Mouse (Mus musculus): ENCODE measurements around the gene Vcpkmt. TPM values are rescaled to one million over a fixed set of nuclear protein-coding genes. Genes with fewer than 3 reads are reported as not detected.
"Not testable (repeated sequence)": the region's sequence is repeated elsewhere in the genome, so short reads cannot be mapped to it uniquely, and the experiment has no call there.

Gene Vcpkmt
- 10 to 100 TPM; 23.1 to 26.1 TPM for total RNA-seq (2021)
- long read RNA-seq, experiment 1, partial matches to known transcripts: 3 of 8 reads
- long read RNA-seq, experiment 1, other reads (novel, unspliced or antisense): 3 of 8 reads
- long read RNA-seq, experiment 2, transcript Vcpkmt-201 (6 exons, 1,027 nt): major isoform, 7 of 15 reads
- long read RNA-seq, experiment 2, partial matches to known transcripts: 3 of 15 reads
- long read RNA-seq, experiment 2, other reads (novel, unspliced or antisense): 5 of 15 reads

- intact Hi-C loops (cut with DNase I): loop anchor here (5.0 kb wide), 1 partner anchor 210 kb away; the partner anchor contains the start of genes Arf6 and Gm9887
- DNase-seq (ENCODE audit: low spot score in 2 of 2): peak; percentile 88 to 92
These were observed at the start of gene Vcpkmt for GRCm38 (mm10) chr12:69582613-69583269. Gene Vcpkmt (minus strand): TSS chr12:69583028.

- DNase-seq (ENCODE audit: low spot score in 2 of 2); intact Hi-C loops (cut with DNase I): not testable (repeated sequence)
These were observed 35.8 kb upstream of the Vcpkmt start for GRCm38 (mm10) chr12:69618590-69618989.

- no peak for DNase-seq (ENCODE audit: low spot score in 2 of 2)
- intact Hi-C loops (cut with DNase I): no loop called here
These were observed 21.5 kb upstream of the Vcpkmt start for GRCm38 (mm10) chr12:69604367-69604766.

- DNase-seq (ENCODE audit: low spot score in 2 of 2): no peak
- intact Hi-C loops (cut with DNase I): no loop called here
These were observed 14.6 kb upstream of the Vcpkmt start for GRCm38 (mm10) chr12:69597446-69597845.

DNA sequence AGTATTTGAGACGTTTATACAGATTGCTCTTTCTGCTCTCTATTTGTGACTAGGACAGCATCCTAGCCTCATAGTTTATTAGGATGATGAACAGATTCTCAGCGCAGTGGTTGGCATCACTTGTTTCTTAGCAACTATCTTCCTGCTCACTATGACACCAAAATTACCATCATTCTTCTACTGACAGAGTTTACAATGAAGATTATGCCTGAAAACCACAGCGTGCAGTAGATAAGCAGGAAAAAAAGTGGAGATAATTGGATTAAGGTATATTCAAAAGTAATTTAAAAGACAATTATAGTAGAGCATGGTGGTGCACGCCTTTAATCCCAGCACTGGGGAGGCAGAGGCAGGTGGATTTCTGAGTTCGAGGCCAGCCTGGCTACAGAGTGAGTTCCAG lies 10.3 kb upstream of the Vcpkmt start:
- DNase-seq (ENCODE audit: low spot score in 2 of 2): no peak
- intact Hi-C loops (cut with DNase I): no loop called here

DNA sequence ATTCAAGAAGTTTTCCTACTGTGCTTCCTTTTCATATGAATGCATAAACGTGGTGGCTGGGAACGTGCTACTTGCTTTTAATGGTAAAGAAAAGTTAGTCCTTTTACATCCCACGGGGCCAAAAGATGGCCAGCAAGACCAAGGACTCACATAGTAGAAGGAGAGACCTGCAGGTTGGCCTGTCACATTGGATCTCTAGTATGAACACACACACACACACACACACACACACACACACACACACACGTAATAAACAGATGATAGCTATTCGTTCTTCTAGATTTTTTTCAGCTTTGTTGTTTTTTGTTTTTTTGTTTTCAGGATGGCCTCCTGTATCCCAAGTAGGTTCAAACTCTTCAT lies 422 bp upstream of the Vcpkmt start:
- no peak for DNase-seq (ENCODE audit: low spot score in 2 of 2)
- intact Hi-C loops (cut with DNase I): loop anchor here (5.0 kb wide), 1 partner anchor 211 kb away; the partner anchor contains the start of genes Arf6 and Gm9887

- DNase-seq (ENCODE audit: low spot score in 2 of 2): no peak
- intact Hi-C loops (cut with DNase I): loop anchor here (5.0 kb wide), 1 partner anchor 210 kb away; the partner anchor contains the start of genes Arf6 and Gm9887
These were observed 614 bp downstream of the Vcpkmt start for GRCm38 (mm10) chr12:69582216-69582612.

DNA sequence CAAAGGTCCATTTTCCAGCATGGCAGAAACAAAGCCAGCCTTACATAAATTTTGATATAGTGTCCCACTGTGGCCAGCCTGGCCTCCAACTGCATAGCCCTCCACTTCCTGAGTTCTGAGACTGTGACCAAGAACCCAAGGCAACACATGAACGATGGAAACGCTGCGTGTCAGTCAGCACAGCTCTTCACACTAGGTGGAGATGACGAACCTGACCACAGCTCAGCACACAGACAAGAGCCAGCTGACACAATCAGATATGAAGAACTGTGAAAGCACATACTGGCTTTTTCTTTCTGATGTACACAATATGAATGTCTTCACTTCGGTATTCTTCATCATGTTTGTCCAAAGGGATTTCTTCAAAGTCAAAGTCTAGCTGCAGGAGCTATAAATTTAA lies 3.2 kb downstream of the Vcpkmt start:
- intact Hi-C loops (cut with DNase I): loop anchor here (5.0 kb wide), 1 partner anchor 207 kb away; the partner anchor contains the start of genes Arf6 and Gm9887
- no peak for DNase-seq (ENCODE audit: low spot score in 2 of 2)

DNA sequence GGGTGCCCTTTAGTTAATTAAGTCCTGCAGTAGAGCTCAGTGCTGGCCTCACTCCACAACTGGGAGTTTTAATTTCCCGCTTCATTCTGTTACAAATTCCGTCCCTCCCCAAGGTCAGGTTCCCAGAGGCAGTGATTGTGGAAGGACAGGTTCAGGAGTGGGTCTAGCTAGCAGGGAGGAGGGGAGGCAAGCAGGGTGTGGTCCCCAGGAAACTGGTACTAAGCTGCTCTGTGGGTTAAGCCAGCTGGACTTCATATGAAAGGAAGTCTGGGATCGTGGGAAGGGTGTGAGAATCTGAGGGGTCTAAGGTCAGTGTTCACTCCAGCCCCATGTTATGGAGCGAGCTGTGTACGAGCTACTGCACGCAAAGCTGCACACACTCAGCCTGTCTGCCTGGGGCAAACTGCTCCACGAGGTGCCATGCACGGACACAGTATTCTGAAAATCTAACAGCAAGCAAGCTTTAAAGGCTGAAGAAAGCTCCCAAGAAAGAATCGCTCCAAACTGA lies 6.7 kb downstream of the Vcpkmt start:
- no peak for DNase-seq (ENCODE audit: low spot score in 2 of 2)
- intact Hi-C loops (cut with DNase I): no loop called here

- intact Hi-C loops (cut with DNase I): no loop called here
- DNase-seq (ENCODE audit: low spot score in 2 of 2): peak; percentile 87 to 92
These were observed 8.6 kb downstream of the Vcpkmt start for GRCm38 (mm10) chr12:69573916-69574881.

DNA sequence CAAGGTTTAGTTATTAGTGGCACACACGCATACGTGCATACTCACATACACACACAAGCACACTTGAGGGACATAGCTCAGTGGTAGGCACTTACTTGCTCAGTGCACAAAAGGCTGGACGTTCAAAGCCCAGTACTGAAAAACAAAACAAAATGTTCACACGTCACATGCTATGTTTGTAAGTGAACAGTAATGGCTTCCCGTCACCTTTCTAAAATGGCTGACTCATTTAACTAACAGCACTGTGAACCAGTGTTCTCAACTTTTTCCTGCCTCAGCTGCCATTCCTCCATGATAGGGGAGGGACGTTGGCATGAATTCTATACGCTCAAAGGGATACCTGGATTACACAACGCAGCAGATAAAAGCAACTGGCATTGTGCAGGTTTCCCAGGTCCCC lies 9.6 kb downstream of the Vcpkmt start:
- no peak for DNase-seq (ENCODE audit: low spot score in 2 of 2)
- intact Hi-C loops (cut with DNase I): no loop called here

- DNase-seq (ENCODE audit: low spot score in 2 of 2): no peak
- intact Hi-C loops (cut with DNase I): no loop called here
These were observed 12.9 kb downstream of the Vcpkmt start for GRCm38 (mm10) chr12:69569926-69570325.

DNA sequence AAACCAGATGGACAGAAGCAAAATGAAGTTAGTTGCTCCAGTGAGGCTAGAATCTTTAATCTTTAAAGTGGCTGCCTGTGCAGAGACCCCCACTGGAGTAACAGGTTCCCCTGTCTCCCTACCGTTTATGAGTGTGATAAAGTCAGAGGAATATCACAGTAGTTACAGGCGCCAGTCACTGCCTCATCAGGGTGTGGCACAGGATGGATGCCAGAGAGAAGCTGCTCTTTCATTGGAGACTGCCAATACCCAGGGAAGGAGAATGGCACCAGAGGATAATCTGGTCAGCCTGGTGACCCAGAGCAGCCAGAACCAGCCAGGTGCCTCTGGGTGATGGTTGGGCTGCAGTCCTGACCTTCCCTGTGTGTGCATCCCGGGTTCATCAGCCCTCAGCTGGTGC lies 14.6 kb downstream of the Vcpkmt start:
- DNase-seq (ENCODE audit: low spot score in 2 of 2): no peak
- intact Hi-C loops (cut with DNase I): no loop called here

GRCm38 (mm10) chr12:69561006-69561405 lies 21.8 kb downstream of the Vcpkmt start:
- intact Hi-C loops (cut with DNase I); DNase-seq (ENCODE audit: low spot score in 2 of 2): not testable (repeated sequence)

GRCm38 (mm10) chr12:69556221-69556861 lies 26.5 kb downstream of the Vcpkmt start:
- intact Hi-C loops (cut with DNase I): no loop called here
- DNase-seq (ENCODE audit: low spot score in 2 of 2): no peak

GRCm38 (mm10) chr12:69545456-69546178 lies 37.2 kb downstream of the Vcpkmt start:
- no peak for DNase-seq (ENCODE audit: low spot score in 2 of 2)

DNA sequence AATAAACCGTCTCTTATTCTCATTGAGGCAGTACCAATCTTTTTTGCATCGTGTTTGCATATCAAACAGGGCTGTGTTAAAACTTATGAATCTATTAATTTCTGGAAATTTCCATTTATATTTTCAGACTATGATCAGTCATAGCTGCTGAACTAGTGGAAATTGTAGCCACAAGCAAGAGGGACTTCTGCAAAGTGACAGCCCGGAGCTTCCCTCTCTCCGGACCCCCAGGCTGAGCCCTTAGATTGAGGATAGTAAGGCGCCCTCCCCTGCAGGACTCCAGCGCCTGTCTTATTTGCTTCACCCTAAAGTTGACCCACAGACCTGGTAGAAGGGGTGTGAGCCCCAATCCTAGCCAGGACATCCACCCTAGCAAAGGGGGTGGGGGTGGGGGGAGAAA lies 37.8 kb downstream of the Vcpkmt start:
- intact Hi-C loops (cut with DNase I): no loop called here
- no peak for DNase-seq (ENCODE audit: low spot score in 2 of 2)

More at GRCm38 (mm10) chr12:69545456-69546178, 37.2 kb downstream of the Vcpkmt start:
- intact Hi-C loops (cut with DNase I): no loop called here

- DNase-seq (ENCODE audit: low spot score in 2 of 2): no peak
- intact Hi-C loops (cut with DNase I): no loop called here
These were observed 38.3 kb downstream of the Vcpkmt start for GRCm38 (mm10) chr12:69544562-69544961.
